Mouse (Mus musculus): Measurements from ENCODE around the gene Scarb1. TPM values are rescaled to one million over a fixed set of nuclear protein-coding genes. Genes with fewer than 3 reads are reported as not detected.

The Scarb1 gene
- total RNA-seq, 2 experiments from 2014 or later, result 58.9 to 59.6 TPM

DNA sequence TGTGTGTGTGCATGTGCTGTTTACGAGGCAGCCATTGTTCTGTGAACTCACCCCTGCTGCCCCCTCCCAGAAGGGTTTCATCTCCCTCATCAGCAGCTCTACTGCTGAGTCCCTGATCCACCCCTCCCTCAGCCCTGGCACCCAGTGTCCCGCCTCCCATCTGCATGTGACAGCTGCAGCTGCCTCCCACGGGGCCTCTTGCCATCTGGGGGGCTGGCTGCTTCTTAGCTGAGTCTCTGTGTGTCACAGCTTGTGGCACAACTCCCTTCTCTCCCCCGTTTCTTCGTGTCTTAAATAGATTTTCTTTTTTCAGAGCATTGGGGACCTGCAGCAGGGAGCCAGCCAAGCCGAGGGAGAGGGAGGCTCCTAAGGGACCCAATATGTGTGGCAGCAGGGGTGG lies 97.0 kb downstream of the Scarb1 start:
- no peak for ATAC-seq (replicated peaks; ENCODE audit: poor library complexity)

DNA sequence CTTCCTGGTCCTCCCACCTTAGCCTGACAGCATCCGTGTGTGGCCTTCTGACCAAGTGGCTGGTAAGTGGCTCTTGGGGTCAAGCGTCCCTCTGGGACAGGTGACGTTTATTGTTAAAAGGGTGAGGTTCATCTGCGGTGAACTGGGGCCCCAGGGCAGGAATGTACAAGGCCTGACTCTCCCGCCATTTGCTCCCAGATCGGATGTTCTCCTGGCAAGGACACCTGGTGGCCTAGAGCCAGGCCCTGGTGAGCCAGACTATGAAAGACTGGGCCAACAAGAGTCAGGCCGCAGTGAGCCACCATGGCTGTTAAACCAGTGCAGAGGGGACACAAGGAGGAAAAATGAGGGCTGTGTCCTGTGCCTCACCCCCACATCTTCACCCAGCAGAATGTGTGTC lies 98.8 kb downstream of the Scarb1 start:
- no peak for ATAC-seq (replicated peaks; ENCODE audit: poor library complexity)

DNA sequence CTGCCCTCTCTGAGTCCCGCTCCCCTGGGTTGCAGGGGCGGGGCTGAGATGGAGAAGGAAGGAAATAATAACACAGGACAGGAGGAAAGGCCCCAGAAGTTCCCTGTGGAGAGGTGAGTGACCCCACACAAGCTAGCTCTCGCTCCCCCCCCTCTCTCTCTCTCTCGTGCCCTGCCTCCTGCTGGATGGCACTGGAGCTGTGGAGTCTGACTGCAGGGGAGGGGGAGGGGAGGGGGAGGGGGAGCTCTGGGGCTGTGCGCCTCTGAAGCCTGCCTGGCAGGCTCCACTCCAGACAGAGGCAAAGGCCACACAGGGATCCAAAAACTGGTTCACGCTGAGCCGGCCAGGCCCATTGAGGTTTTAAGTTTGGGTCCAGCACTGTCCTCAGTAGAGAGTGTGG lies 99.3 kb downstream of the Scarb1 start:
- ATAC-seq (replicated peaks; ENCODE audit: poor library complexity), result no peak

DNA sequence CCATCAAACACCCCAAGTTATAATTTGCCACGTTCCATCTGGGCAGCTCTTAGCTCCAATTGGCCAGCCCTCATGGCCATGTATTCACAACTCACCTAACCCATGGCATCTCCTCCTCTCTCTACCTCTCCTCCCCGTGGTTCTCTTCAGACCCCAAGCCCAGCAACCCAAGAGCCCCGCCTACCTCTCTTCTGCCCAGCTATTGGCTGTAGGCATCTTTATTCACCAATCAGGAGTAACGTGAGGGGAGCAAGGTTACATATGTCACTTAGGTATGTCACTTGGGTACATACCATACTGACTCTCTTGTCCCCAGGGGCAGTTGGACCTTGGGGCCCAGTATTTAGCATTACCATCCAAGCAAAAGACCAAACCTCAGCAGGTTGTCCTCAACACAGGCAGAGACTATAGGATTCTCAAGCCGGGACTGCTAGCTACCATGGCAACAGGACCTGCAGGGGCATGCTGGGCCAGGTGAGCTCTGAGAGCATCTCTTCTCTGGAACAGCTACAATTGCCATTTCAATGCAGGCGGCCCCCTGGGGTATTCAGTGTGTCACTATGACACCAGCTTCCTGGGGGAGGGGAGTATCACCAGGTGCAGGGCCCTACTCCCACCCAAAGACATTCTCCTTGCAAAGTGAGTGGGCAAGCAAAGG lies 100.6 kb downstream of the Scarb1 start:
- no peak for ATAC-seq (replicated peaks; ENCODE audit: poor library complexity)

DNA sequence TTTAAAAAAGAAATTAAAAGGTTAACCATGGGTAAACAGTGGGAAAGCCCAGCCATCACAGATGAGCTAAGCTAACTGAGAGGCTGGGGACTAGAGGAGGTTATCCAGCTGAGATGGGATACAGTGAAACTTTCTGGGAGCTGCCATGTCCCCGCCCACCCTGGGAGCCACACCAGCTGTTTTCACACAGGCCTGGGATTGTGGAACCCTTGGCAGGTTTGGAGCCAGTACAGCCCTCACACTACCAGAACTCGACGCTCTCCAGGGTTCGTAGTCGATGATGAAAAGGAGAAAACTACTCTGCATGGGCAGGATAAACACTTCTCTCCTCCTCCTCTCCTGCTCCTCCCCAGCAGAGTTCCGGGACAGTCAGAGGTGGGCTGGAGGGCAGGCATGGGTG lies 105.0 kb downstream of the Scarb1 start:
- no peak for ATAC-seq (replicated peaks; ENCODE audit: poor library complexity)

DNA sequence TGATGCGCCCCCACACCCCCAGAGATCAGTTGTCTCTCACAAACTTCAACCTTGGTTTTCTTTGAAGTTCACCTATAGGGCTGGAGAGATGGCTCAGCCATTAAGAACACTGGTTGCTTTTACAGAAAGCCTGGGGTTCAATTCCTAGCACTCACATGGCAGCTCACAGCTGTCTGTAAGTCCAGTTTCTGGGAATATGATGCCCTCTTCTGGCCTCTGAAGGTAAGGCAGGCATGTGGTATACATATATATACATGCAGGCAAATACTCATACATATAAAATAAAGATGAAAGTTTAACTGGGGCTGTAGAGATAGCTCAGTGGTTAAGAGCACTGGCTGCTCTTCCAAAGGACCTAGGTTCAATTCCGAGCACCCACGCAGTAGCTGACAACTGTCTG lies 105.5 kb downstream of the Scarb1 start:
- no peak for ATAC-seq (replicated peaks; ENCODE audit: poor library complexity)

DNA sequence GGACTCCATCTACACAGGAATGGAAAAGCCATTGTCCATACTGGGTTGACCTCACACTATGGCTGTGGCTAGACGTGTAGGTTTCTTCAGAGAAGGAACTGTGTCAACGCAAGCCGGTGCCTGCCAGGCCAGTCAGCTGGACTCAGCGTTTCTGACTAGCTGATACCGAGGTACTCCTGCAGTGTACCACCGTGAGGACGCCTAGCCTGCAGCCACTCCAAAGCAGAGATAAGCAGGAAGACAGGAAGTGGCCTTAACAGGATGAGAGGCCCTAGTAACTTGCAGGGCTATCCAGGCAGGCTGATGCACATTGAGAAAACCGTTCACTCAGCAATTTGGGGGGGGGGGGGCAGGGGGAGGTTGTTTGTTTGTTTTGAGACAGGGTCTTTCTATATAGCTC lies 106.5 kb downstream of the Scarb1 start:
- peak; percentile 46 for ATAC-seq (replicated peaks; ENCODE audit: poor library complexity)

DNA sequence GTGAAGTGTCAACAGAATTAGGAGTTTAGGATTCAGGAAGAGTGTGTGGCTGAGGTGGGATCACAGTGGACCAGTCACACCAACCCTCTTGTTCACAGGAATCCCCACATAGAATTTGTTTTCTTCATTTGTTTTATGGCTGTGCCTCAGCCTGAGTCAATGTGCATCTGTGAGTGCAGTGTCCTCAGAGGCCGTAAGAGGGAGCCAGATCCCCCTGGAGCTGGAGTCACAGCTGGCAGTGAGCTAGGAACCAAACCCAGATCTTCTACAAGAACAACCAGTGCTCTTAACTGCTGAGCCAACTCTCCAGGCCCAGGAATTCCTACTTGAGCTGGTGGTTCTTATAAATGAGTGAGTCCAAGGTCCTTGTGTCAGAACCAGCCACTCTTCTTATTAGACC lies 107.4 kb downstream of the Scarb1 start:
- ATAC-seq (replicated peaks; ENCODE audit: poor library complexity), result no peak

DNA sequence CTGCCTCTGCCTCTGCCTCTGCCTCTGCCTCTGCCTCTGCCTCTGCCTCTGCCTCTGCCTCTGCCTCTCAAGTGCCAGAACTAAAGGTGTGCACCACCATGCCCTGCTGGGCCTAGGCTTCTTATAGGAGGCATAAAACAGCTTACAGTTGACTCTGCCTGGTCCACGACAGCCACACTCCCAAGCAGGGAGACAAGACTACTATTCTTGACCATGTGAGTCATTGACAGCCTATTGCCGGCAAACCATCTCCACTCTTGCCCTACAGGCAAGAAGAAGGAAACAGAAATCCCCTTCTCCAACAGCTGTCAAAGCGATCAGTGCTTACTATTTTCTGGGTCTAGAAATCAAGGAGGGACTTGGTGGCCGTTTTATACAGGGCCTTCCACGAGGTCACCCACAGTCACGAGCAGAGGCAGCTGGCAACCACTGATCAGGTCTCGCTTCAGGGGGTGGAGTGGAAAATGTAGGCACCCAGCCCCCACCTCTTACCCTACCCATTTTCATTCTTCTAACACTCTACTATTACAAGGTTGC lies 108.4 kb downstream of the Scarb1 start:
- no peak for ATAC-seq (replicated peaks; ENCODE audit: poor library complexity)

DNA sequence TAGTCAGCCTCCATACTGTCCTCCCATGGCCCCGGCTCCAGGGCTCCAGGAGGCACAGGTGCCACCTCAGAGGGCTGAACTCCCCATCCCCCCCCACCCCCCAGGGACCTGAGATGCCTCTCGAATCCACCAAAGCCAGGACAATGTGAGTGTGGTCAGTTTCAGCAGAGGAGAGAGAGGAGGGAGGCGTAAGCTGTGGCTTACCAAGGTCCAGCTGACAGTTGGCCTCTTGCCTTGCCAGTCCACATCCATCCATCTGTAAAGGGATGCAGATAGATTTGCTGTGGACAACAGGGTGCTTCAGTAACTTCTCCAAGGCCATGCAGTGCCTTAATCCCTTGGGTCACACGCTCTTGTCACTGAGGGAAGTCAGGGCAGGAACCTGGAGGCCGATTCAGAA lies 110.4 kb downstream of the Scarb1 start:
- no peak for ATAC-seq (replicated peaks; ENCODE audit: poor library complexity)

DNA sequence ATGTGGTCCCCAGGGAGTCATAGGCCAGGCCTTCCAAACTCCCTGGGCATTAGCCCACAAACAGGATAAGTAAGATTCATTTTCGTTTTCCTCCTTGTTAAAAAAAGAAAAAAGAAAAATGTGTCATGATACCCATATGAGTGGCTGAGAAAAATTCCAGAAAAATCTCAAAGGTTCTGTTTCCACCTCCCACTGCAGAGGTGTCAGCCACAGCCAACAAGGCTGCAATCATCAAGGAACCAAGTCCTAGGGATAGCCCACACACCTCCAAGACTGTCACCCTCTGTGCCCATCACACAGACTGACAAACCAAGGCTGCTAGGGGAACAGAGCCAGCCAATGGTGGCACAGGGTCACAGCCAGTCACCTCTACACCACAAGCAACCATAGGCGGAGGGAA lies 111.8 kb downstream of the Scarb1 start:
- ATAC-seq (replicated peaks; ENCODE audit: poor library complexity), result no peak

DNA sequence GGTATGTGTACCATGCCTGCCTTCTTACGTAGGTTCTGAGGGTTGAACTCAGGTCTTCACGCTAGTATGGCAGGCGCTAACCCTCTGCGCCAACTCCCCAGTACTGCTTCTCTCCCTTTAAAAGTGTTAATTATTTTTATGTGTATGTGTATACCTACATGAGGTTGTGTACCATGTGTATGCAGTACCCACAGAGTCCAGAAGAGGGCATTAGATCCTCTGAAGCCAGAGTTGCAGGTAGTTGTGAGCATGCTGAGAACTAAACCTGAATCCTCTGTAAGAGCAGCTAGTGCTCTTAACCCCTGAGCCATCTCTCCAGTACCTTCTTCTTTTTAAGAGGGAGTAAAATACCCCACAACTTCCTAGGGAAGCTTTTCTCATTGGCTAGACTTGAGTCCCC lies 113.2 kb downstream of the Scarb1 start:
- ATAC-seq (replicated peaks; ENCODE audit: poor library complexity), result no peak

Other genes with a start within 250 kb of the Scarb1 start
- gene Ncor2, start 161.9 kb downstream of the Scarb1 start, total RNA-seq (2015), result 50.1 and 57.3 TPM in 2 replicates
- 8.4 and 10.9 TPM in 2 replicates for gene Ncor2, start 161.9 kb downstream of the Scarb1 start, total RNA-seq (2017)
- gene Gm10382, start 48.2 kb upstream of the Scarb1 start, total RNA-seq (2015), result not detected in 2 replicates
- gene Gm10382, start 48.2 kb upstream of the Scarb1 start, total RNA-seq (2017), result 0.91 and 1.3 TPM in 2 replicates
- 172 and 201 TPM in 2 replicates for gene Ubc, start 49.1 kb upstream of the Scarb1 start, total RNA-seq (2015)
- gene Ubc, start 49.1 kb upstream of the Scarb1 start, total RNA-seq (2017), result 204 and 293 TPM in 2 replicates
- gene Dhx37, start 93.0 kb upstream of the Scarb1 start, total RNA-seq (2015), result 18.9 and 20.0 TPM in 2 replicates
- gene Dhx37, start 93.0 kb upstream of the Scarb1 start, total RNA-seq (2017), result 47.9 and 56.5 TPM in 2 replicates
- 53.2 and 60.7 TPM in 2 replicates for gene Bri3bp, start 100.5 kb upstream of the Scarb1 start, total RNA-seq (2015)
- gene Bri3bp, start 100.5 kb upstream of the Scarb1 start, total RNA-seq (2017), result 27.7 and 31.0 TPM in 2 replicates
- 3.8 and 6.0 TPM in 2 replicates for gene Aacs, start 134.7 kb upstream of the Scarb1 start, total RNA-seq (2015)
- 10.4 and 12.7 TPM in 2 replicates for gene Aacs, start 134.7 kb upstream of the Scarb1 start, total RNA-seq (2017)
- not detected in 2 replicates for gene Tmem132b, start 190.7 kb upstream of the Scarb1 start, total RNA-seq (2015)
- gene Tmem132b, start 190.7 kb upstream of the Scarb1 start, total RNA-seq (2017), result not detected in 2 replicates